Mouse (Mus musculus): ENCODE results near the gene Batf3.
A peak's percentile ranks its signal among the peaks of the same experiment; 100 is the strongest.

The Batf3 gene

DNA sequence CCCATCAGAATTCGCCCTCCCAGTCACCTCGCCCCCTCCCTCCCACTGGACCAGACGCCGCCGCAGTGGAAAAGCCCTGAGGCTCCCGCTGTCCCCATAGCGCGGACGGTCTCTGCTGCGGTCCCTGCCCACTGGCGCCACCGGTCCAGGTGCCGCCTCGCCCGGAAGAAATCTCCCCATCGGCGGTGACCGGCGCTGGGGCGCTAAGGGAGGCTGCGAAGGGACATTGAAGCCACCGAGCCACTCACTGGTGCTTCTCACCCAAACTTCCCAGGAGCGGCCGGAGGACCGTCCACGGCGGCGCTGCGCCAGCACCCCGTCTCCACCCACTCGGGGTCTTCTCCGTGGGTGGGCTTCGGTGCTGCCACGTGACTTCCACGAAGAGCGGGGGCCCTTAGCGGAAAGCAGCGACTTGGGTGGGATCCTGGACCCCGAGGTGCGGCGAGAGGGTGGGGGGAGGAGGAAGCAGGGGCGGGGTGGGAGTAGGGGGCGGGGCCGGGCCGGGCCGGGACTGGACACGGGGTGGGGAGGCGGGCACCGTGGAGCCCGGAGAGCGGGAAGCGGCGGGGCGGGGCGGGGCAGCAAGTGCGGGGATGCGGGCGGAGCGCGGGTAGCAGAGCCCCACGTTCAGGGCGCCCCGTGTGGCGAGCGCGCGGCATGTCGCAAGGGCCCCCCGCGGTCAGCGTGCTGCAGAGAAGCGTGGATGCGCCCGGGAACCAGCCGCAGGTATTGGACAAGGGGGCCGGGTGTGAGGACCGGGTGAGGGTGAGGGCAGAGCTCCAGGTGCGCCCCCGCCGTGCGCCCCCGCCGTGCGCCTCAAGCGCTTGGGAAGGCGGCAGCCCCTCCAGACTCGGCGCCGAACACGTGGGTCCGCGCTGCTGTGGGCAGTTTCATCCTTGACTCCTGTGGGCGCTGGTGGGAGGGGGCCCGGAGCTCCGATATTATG lies at the start of gene Batf3:
Batf3 (plus strand) TSS at position 46 of the 946 bp plus-strand sequence.
- DNase-seq, result peak; percentile 56

DNA sequence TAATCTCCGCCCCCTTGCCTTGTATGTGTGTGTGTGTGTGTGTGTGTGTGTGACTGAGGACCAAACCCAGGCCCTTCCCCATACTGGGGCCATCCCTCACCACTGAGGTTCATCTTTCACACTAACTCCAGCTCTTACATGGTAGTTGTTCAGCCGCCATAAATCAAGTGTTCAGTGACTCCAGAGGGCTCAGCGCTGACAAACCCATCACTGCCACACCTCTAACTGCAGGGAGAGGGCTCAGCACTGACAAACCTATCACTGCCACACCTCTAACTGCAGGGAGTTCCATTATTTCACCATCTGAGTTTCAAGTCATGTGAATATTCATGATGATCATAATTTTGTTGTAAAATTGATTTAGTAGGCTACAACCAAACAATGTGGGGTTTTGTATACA lies 44.1 kb upstream of the Batf3 start:
- DNase-seq, result no peak

DNA sequence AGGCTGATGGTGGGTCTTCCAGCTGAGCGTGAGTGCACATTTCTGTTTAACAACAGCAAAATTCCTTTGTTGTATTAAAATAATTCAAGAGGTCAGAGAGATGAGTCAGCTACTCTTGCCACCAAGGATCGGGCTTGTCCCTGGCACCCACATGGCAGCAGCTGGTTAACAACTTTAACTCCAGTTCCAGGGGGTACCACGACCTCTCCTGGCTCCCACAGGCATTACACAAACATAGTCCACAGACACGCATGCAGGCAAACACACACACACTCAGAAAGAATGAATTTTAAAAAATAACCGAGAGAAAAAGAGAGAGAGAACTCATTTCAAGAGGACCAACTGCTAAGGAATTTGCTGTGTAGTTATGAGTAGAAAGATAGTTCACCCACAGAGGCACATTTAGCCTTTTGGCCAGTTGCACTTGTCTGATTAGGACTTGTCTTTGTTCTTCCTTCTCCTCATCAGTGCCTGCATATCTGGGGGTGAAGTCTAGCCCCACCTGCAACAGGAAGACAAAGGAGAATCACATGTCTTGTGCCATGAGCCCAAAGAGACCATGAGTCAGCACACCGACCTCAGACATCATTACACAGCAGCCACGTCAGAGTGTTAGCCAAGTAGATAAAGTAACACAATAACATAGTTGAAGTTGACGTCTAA lies 42.6 kb upstream of the Batf3 start:
- no peak for DNase-seq

DNA sequence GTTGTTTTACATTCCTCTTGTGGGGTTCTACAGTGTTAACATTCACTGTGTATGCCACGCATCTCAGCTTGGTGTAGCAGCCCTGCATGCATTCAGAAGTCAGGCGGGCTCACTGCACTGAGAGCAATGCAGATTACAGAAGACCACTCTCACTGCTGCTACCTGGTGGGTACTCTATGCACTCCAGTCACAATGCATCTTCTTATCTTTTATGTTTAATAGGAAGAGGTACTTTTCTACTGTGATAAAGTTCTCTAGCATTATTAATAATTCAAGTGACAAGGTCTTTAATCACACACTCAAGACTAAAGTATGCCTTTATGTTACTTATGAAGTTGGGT lies 42.1 kb upstream of the Batf3 start:
- no peak for DNase-seq

DNA sequence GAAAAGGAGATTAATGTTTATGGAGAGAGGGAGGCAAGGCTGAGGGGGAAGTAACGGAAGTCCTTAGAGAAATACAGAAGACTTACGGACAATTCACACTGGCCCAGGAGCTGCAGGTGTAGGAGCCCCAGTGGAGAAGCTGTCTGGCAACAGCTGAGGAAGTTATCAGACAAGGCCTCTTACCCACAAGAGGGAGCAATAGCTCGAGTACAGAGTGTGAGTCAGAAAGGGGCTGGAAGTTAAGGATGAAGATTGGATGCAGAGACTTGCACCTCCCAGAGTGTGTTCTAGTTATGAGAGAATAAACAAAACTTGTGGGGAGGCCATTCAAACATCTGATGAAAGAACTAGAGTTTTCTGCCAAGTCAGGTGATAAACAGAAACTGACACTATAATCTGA lies 40.2 kb upstream of the Batf3 start:
- no peak for DNase-seq

DNA sequence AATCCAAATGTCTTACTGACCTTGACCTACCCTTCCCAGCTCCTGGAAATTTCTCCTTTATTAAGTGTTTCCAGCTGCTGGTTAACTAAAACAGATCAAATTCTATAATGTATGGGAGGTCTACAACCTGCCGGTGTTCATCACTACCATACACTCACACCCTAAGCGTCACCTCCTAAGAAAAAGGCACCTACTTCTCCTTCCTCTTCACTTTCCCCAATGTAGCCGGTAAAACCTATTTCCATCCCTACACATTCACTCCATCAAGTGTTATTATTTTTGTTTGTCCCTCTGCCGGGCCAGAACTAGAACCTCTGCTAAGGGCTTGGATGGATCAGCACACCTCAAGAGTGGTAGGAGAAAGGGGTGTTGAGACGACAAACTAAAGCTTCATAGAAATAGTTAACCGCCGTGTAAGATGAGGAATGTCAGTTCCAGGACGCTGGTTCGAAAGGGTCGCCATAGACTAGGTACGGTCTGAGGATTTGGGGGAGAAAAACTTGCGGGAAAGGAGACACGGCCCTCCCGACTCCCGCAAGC lies 35.3 kb upstream of the Batf3 start:
- DNase-seq, result no peak

DNA sequence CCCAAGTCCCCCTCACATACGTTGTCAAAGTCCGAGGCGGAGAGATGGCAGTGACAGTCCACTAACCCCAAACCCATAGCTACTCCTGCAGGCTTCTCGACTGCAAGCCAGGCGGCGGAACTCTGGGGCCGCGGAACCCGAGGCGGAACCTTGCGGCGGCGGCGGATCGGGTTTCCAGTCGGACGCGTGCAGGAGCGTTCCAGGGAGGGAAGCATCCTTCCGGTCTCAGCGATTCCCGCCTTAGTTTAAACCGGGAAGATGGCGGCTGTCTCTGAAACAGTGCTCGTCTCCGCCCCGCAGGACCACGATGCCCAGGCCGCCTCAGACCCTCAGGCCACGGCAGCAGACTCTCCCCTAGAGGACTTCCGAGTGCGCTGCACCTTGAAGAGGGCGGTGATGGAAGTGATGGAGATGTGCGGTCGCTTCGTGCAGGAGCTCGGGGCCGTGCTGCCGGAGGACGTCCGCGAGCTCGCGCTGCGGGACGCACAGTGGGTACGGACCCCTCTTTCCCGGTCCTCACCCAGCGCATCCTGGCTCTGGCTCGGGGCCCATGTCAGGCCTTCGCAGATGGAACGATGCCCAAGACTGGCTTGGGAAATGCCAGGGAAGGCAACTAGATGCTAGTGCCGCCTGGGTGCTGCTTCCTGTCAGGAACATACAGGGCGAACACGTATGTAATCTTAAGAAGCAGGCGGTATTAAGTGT lies 34.7 kb upstream of the Batf3 start, which contains the start of the genes Tatdn3 and Nsl1:
Tatdn3 (minus strand) TSS at position 152 of the 705 bp plus-strand sequence.
Nsl1 (plus strand) TSS at position 232 of the 705 bp plus-strand sequence.
- peak; percentile 86 for DNase-seq

DNA sequence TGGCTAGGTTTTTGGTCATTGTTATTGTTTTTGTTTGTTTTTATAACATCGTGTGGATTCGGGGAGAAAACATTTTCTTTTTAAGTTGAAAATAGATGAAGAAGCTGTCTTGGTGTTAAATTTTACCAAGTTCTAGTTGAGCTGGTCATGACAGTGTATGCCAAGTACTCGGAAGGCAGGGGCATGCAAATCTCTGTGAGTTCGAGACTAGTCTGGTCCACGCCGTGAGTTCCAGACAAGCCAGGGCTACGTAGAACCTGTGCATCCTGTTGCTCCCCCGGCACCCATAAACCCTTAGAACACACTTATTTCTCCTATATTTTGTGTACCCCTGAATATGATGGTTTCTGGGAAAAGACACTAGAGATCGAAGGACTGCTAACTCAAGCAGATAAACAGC lies 33.9 kb upstream of the Batf3 start:
- DNase-seq, result no peak

DNA sequence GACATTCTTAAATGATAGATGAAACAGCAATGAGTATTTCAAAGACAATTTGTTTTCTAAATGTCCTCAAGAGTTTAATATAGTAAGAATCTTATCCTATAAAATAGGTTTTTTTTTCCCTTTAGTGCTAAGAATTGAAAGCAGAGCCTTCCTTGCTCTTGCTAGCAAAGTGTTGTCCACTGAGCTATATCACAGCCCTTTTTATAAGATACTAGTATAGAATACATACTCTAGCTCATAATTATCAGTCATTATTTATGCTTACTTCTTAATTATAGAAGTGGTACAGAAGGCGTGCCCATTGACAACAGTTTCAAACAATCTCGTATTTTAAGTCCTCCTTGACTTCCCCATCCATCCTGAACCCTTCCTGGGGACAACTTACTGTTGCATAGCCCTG lies 33.1 kb upstream of the Batf3 start:
- no peak for DNase-seq

DNA sequence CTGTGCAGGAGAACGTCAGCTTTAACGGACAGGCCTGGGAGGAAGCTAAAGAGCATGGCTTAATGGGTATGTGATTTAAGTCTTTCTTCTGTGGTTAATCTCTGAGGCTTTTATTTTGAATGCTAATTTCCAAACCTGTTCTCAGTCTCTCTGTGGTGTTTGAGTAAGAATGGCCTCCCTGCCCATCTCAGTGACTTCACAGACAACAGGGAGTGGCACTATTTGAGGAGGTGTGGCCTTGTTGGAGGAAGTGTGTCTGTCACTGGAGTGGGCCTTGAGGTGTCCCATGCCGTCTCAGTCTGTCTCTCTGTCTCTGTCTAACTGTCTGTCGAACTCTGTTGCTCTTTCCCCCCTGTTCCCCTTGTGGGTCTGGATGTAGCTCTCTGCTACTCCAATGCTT lies 32.5 kb upstream of the Batf3 start:
- no peak for DNase-seq

DNA sequence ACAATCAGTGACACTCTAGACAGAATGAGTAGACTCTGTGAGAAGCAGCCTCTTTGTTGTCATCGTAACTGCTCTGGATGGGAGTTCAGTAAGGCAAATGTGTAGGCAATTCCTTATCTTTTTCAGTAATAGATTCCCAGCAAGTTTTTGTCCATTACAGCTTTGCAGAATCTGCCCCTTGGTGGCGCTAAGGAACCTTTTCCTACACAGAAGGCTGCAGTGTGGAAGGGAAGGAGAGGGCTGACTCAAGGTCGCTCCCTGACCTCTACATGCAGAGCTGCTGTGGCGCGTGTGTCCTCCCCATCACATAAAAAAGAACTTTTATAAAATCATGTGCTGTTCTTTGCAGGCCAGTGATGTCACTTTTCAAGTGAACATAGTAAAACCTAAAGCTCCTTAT lies 29.3 kb upstream of the Batf3 start:
- peak; percentile 13 for DNase-seq

DNA sequence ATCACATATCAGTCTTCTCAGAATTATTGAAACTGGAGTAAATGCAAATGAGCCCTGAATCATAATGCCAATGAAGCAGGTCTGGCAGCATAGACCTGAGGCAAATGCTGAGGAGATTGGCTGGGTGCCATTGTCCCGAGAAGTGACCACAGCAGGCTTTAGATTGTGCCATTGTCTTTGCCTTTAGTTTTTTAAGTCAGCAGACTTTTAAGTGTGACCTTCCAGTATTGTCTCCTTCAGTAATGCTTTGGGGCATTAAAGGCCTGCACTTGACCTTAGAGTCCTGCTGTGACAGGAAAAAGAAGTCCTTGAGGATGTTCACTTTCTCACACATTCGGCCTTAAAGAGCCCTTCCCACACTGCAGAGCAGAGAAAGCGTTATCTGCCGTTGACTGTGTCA lies 27.4 kb upstream of the Batf3 start:
- no peak for DNase-seq

DNA sequence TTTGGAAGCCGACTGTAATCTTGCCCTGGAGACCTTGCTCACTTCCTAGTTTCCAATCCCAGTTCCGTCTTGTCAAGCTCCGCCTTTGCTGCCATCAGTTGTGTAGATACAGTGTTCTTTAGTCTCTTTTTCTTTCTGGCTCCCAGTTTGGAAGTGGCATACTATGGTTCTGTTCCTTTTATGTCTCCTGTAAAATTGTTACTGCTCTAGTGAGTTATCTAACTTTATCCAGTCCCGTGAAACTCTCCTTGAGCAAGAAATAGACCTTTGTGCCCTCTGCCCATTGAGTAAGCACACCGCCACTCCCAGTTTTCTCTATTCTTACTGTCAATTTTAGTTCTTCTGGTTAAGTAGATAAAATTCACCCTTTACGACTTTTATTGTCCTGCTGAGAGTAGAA lies 26.0 kb upstream of the Batf3 start:
- peak; percentile 11 for DNase-seq

DNA sequence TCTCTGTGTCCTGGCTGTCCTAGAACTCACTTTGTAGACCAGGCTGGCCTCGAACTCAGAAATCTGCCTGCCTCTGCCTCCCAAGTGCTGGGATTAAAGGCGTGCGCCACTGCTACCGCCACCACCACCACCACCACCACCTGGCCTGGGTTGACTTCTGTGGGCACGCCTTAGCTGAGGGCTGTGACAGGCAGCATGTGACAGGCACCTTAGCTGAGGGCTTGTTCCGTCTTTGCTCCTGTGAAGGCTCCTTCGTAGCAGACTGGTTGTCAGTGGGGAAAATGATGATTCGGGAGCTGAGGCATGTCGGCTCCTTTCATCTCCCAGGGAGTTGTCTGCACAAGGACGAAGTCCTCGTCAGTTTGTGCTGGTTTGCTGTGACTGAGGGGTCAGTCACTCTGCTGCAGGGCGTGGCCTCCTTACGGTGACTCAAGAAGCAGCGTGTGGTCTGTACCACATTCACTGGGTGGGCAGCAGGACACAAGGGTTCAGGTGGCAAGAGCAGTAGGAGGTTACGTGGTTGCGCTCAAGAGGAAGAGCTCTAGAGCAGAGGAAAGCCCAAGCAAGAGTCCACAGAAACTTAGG lies 25.2 kb upstream of the Batf3 start:
- DNase-seq, result no peak

DNA sequence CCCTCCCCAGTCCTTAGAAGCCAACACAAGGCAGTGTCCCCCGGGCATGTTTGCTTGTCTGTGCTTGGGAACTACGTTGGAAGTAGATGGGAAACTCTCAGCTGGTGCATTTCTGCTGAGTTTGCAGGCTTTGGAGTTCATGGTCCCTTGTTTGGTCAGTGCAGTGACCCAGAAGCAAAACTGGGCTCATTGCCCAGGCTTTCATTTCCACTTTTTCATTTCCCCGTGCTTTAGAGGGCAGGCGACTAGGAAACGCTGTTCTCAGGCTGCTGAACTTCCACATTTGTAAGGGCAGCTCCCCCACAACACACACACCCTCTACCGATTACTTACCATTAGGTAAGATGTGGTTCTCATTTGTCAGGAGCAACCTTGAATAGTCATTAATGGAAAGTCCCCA lies 24.6 kb upstream of the Batf3 start:
- DNase-seq, result peak; percentile 79

DNA sequence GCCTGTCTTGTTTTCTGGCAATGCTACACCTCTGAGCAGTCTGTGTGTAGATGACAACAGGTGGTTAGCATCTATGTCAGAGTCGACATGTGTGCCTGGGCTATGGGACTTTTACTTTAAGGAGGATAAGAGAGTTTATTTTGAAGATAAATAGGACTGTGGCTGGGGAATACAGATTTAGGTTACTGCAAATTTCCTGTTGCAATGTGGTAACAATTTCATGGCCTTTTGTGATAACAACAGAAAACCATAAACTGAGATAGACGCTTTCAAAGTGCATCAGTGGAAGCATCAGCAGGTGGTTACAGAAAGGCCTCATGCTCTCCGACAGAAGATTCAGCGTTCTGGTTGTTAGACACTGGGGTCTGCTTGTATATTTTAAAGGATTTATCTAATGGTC lies 24.2 kb upstream of the Batf3 start:
- no peak for DNase-seq

DNA sequence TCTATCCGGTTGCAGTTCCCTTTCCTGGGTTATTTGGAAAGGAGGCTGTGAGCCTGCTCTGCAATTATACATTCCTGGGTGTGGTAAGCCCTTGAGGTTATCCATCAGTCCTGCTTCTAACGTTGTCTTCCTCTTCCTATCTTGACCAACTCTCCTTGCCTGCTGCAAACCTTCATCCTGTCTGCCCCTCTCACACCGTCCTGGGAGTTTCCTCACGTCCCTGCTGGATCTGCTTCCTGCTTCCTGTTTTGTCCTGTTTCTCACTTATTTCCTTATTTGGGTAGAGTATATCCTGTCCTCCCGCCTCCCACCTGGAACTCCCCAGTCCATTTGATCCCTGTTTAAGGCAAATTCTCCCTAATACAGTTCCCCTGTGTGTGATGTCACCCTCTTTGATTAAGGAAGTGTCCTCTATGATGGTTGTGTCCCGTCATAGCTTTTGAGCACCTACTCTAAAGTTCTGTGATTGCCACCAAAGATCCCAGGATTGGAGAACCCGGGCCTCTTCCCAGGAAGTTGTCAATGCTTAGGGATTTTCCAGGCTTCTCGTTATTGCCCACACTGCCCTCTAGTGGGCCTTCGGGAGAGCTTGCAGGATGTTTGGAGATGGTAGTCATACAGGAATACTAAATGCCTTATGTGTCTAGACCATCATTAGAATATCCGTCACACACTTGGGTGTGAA lies 22.3 kb upstream of the Batf3 start:
- peak; percentile 82 for DNase-seq

DNA sequence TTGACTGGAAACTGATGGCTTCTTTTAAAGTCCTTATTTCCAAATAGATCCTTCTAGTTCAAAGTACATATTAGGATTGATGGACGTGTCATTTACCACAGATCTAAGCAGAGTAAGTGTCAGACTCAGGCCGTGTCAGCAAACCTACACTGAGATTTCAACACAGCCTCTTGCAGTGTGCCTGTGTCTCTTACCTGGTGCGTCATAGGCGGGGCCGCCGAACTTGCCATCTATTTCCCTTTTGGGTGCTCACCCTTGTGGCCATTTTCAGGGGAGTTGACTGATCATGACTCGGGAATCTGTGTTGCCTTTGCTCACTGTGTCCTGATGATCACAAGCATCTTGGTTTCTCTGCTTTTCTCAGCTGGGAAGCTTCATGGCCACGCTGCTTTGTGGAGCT lies 14.4 kb upstream of the Batf3 start:
- no peak for DNase-seq

DNA sequence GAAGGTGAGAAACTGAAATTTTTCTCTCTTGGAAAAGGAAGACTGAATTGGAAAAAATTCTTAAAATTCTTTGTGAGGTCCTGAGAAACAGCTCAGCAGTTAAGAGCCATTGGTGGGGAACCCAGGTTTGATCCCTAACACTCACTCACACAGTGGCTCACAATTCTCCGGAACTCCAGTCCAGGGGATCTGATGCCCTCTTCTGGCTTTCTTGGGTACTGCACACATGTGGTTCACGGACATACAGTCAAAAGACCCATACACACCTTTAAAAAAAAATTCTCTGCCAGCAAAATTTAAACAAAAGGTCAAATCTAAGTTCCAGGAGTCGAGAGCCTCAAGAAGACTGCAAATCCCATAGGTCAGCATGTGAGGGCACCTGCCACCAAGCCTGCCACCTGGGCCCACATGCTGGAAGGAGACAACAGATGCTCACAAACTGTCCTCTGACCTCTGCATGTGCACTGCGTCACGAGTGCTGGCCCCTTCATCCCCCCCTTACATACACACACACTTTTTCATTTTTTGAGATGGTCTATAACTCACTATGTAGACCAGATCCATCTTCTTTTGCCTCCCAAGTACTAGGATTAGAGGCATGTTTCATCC lies 12.6 kb upstream of the Batf3 start:
- DNase-seq, result peak; percentile 78

DNA sequence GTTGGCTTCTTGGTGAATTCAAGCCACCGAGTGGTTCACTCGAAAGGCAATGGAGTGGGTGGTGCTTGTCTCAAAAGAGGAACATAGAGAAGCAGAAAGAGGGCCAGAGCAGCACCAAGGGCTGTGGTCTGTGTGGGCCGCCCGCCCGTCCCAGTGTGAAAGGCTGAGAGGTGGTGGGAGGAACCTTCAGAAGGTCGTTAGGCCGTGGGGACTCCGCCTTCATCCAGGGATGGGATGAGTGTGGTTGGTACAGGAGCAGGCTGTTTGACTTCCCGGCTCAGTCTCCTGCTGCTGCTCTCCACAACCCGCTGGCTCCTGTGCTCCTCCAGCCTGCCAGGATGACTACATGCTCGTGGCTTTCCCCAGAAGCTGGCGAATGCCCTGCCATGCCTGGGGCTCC lies 12.1 kb upstream of the Batf3 start:
- DNase-seq, result peak; percentile 57

DNA sequence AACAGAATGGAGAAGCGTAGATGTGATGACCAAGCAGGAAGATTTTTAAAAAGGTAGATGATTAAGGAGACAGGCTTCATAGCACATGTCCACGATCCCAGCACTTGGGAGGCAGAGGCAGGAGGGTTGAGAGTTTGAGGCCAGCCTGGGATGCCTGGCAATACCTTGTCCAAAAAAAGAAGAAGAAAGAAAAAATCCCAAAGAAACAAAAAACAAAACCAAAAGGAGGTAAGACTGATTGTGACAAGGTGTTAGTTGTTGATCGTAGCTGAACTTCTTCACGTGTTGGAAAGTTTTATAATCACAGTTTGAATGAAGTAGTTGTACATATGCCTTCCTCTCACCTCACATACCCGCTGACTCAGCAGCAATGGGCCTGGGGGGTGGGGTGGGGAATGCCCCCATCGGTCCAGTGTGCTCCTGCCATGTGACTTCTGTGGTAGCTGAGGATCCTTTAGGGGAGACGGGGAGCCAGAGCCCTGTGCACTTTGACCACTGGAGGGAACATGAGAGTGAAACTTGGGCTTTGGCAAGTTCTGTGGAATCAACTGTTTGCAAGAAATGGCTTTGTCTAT lies 11.3 kb upstream of the Batf3 start:
- DNase-seq, result no peak

DNA sequence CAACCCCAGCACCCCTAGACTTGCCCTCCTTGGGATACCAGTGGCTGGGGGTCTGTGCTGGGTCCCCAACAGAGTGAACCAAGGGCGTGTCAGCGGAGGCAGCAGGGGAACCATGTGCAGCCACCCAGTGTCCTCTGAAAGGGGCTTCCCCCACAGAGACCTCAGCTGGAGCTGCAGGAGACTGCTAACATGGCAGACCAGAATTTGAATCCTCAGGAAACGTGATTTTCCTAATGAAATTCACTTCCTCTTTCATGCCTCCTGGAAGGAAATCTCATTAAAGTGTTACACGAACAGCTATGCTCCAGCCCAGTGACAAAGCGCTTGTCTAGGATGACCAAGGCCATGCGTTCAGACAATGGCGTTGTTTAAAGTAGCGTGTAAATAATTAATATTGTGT lies 10.7 kb upstream of the Batf3 start:
- no peak for DNase-seq
